Mouse (Mus musculus) olfactory bulb, adult 2 months (tissue): Measurements from ENCODE around the gene Klk1b4. TPM values are rescaled to one million over a fixed set of nuclear protein-coding genes. Genes with fewer than 3 reads are reported as not detected.
"Not testable (repeated sequence)": the region's sequence is repeated elsewhere in the genome, so short reads cannot be mapped to it uniquely, and the experiment has no call there.

Source experiments
- H3K27ac ChIP-seq: fragments of 200-500 bp; 2 replicates; pipeline ENCODE4 v1.5.1; 2012; ENCODE audit warnings: low read depth, low read length; ENCODE audit not compliant: insufficient read depth
- H3K4me1 ChIP-seq: fragments of 200-500 bp; 2 replicates; pipeline ENCODE4 v1.6.1; 2012; ENCODE audit warnings: low read length; ENCODE audit not compliant: control insufficient read depth, insufficient read depth
- H3K4me3 ChIP-seq: fragments of 200-500 bp; 2 replicates; pipeline ENCODE4 v1.5.1; 2012; ENCODE audit warnings: mild to moderate bottlenecking, low read depth, low read length, moderate library complexity; ENCODE audit not compliant: insufficient read depth
- CTCF ChIP-seq: fragments of 200-500 bp; IDR thresholded peaks from 2 replicates; pipeline ENCODE4 v1.5.1; 2012; ENCODE audit warnings: low read depth, mild to moderate bottlenecking, low read length, moderate library complexity; ENCODE audit not compliant: insufficient read depth
- POLR2A ChIP-seq: fragments of 200-500 bp; IDR thresholded peaks from 2 replicates; pipeline ENCODE4 v1.6.1; 2012; ENCODE audit warnings: mild to moderate bottlenecking, low read depth, low read length, moderate library complexity; ENCODE audit not compliant: insufficient read depth
- WGBS: fragments of 180-500 bp; shearing (Covaris S2); methylation state at CpG from one replicate; pipeline ENCODE4 v1.1.7; 2018; 5-methylcytosine and 5-hydroxymethylcytosine counted together
- polyA plus RNA-seq: library from polyadenylated mRNA; stranded (reverse); fragments of >200 nt; gene quantifications from 2 replicates; pipeline ENCODE4 v1.2.4, GENCODE M21; 2012; ENCODE audit warnings: low replicate concordance; ENCODE audit not compliant: missing spikeins, insufficient read depth, insufficient read length

Gene Klk1b4
- polyA plus RNA-seq = not detected in 2 replicates

GRCm38 (mm10) chr7:44207135-44207534 lies at the start of gene Klk1b4:
TSS of gene Klk1b4 (plus strand) at chr7:44207435.
- H3K27ac ChIP-seq, H3K4me1 ChIP-seq, H3K4me3 ChIP-seq: not testable (repeated sequence)
- 49% methylated on average over 3 of the region's 3 CpGs for WGBS

- H3K27ac ChIP-seq = no peak overlapping the region
- no peak overlapping the region for H3K4me3 ChIP-seq
- 22% methylated on average over 9 of the region's 9 CpGs for WGBS
- TF ChIP-seq POLR2A (no peak), CTCF (no peak)
- H3K4me1 ChIP-seq = no peaks in the 10 kb centered on the region
Measured at GRCm38 (mm10) chr7:44179299-44180045, 27.8 kb upstream of the Klk1b4 start.

GRCm38 (mm10) chr7:44186516-44186915 lies 20.7 kb upstream of the Klk1b4 start:
- not testable (repeated sequence) for H3K4me1 ChIP-seq, H3K4me3 ChIP-seq, H3K27ac ChIP-seq
- 64% methylated on average over 8 of the region's 8 CpGs for WGBS

GRCm38 (mm10) chr7:44187936-44188335 lies 19.3 kb upstream of the Klk1b4 start, which contains the start of gene Klk1b24:
TSS of gene Klk1b24 (plus strand) at chr7:44188236.
- not testable (repeated sequence) for H3K27ac ChIP-seq, H3K4me1 ChIP-seq, H3K4me3 ChIP-seq

GRCm38 (mm10) chr7:44193466-44193865 lies 13.8 kb upstream of the Klk1b4 start:
- H3K4me1 ChIP-seq, H3K4me3 ChIP-seq, H3K27ac ChIP-seq: not testable (repeated sequence)
- 100% methylated on average over 1 of the region's 1 CpGs for whole genome bisulfite sequencing

GRCm38 (mm10) chr7:44197891-44198290 lies 9.3 kb upstream of the Klk1b4 start, which contains the start of gene Klk1b3:
TSS of gene Klk1b3 (plus strand) at chr7:44198191.
- 69% methylated on average over 3 of the region's 3 CpGs for WGBS
- H3K27ac ChIP-seq = no peak within 1 kb of the TSS
- TF ChIP-seq POLR2A = no peak
- TF ChIP-seq CTCF = no peak

GRCm38 (mm10) chr7:44208307-44208706 lies 1.1 kb downstream of the Klk1b4 start:
- WGBS = 87% methylated on average over 3 of the region's 3 CpGs
- Histone ChIP-seq H3K27ac (no peak overlapping the region), H3K4me1 (no peaks in the 10 kb centered on the region), H3K4me3 (no peak overlapping the region)
- TF ChIP-seq CTCF (no peak), POLR2A (no peak)

More at GRCm38 (mm10) chr7:44197891-44198290, 9.3 kb upstream of the Klk1b4 start, which contains the start of gene Klk1b3:
- Histone ChIP-seq H3K4me1 (no peaks in the 10 kb centered on the region), H3K4me3 (no peak within 1 kb of the TSS)

- no peaks in the 10 kb centered on the region for H3K4me1 ChIP-seq
- WGBS = 78% methylated on average over 1 of the region's 1 CpGs
- no peak within 1 kb of the TSS for H3K27ac ChIP-seq
- TF ChIP-seq CTCF (no peak), POLR2A (no peak)
- H3K4me3 ChIP-seq = no peak within 1 kb of the TSS
Measured at GRCm38 (mm10) chr7:44215645-44216044, 8.4 kb downstream of the Klk1b4 start, which contains the start of gene Klk1b5. TSS of gene Klk1b5 (plus strand) at chr7:44215945.

- H3K27ac ChIP-seq, H3K4me1 ChIP-seq, H3K4me3 ChIP-seq: not testable (repeated sequence)
- 75% methylated on average over 10 of the region's 10 CpGs for WGBS
Measured at GRCm38 (mm10) chr7:44221601-44222000, 14.4 kb downstream of the Klk1b4 start.

- H3K4me1 ChIP-seq, H3K4me3 ChIP-seq, H3K27ac ChIP-seq: not testable (repeated sequence)
- 77% methylated on average over 6 of the region's 6 CpGs for WGBS
Measured at GRCm38 (mm10) chr7:44222335-44222734, 15.1 kb downstream of the Klk1b4 start.
